Mouse (Mus musculus): ENCODE measurements around the gene Taok3.

DNA sequence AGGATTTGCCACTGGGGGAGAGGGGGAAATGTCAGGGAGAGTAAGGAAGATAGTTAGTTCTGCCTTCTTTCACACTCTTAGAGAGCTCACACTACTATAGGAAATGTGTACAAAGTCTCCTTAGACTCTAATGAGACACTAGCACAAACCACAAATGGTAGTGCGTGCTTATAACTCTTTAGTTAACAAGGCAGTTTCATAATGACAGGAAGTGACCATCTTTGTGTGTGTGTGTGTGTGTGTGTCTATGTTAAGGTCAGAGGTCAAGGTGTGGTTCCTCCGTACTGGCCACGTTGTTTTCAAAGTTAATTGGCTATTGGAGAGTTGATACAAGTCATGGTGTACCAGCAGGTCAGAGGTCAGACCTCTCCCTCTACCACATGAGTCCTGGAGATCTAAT is 30.8 kb upstream of the Taok3 start:
- TF ChIP-seq POLR2A (IDR thresholded peaks at IDR 0.05; ENCODE audit: insufficient read depth, low read depth, low read length) = no peak
- TF ChIP-seq CTCF (IDR thresholded peaks at IDR 0.05) = no peak
